Mouse (Mus musculus): ENCODE data around the gene Snw1. TPM values are rescaled to one million over a fixed set of nuclear protein-coding genes. Genes with fewer than 3 reads are reported as not detected.

Gene Snw1
- total RNA-seq, 1 experiment from 2014 or later, result 212 TPM

DNA sequence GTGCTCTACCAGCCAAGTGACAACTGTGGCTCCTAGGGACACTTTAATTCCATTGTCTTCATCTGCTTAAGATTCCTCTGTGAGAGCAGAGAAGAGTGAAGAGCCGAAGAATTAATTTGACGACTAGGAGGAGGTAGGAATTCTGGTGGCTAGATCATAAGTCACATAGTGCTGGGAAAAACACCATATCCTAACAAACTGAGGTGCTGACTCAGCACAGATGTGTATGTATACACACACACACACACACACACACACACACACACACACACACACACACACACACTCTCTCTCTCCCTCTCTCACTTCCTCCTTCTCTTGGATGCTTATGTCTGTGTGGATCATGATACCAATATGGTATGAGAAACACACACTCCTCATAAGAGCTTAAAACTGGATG lies 43.8 kb downstream of the Snw1 start:
- no peak for ATAC-seq (replicated peaks in 1 of 2; ENCODE audit: insufficient read depth in 1 of 2, low FRiP score in 2 of 2, low TSS enrichment in 1 of 2, low read depth in 1 of 2, poor library complexity in 2 of 2, severe bottlenecking in 2 of 2)

DNA sequence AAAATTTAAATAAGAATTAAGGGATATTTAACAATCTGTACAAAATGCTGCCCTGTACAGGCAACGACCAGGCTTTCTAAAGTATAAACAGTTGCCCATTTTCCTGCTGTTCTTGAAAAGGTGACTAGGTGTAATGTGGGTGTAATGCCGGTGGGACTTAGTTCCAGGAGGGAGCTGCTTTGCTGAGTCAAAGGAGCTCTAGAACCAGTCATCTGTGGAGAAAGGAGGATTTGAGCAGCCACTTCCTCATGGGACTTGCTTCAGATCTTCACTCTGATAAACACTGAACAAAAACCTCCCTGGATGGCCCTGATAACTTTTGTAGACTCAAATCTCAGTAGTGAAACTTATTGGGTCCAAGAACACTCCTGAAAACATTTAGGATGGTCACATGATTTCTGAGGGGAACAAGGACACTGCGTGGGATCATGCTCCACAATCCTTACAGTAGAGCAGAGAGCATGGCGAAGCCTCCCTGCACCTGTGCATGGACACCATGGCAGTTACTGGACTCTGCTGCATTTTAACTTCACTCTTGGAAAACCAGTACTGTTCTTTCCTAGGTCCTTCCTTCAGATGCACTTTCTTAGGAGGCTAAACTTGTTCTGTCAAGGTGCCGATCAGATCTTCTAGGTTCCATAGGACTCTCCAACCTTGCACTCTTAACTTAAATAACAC lies 45.6 kb downstream of the Snw1 start:
- no peak for ATAC-seq (replicated peaks in 1 of 2; ENCODE audit: insufficient read depth in 1 of 2, low FRiP score in 2 of 2, low TSS enrichment in 1 of 2, low read depth in 1 of 2, poor library complexity in 2 of 2, severe bottlenecking in 2 of 2)

DNA sequence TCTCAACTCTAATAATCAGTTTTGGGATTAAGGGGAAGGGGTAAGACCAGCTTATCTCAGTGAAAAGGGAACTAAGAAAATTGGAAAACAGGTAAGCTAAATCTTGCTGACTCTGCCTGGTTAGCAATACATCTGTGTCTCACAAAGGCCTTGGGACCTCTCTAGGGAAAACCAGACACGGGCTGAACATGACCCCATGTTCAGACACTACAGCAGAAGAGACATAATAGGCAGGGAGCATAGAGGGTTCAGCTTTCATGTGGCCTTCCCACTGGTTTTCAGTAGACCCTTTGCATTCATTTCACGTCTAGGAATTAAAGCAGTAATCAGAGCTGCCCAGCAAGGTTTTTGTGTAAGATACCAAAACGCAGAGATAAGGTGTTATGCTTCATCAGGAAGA lies 47.6 kb downstream of the Snw1 start:
- no peak for ATAC-seq (replicated peaks in 1 of 2; ENCODE audit: insufficient read depth in 1 of 2, low FRiP score in 2 of 2, low TSS enrichment in 1 of 2, low read depth in 1 of 2, poor library complexity in 2 of 2, severe bottlenecking in 2 of 2)

DNA sequence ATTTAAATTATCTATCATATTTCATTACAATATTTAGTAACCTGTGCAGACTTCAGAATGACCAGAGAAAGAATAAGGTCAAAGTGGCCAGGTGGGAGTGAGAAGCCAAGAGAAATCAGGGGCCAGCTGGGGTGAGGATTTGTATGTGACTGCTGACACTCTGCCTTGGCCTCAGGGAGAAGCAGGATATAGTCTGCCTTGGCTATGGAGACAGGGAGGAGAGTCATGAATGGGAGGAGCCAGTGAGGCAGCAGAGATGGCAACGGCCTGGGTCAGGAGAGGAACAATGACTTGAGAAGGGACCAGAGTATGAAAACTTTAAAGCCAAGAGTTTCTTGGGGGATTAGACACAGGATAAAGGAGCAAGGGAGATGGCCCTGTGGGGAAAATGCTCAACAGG lies 48.4 kb downstream of the Snw1 start:
- ATAC-seq (replicated peaks in 1 of 2; ENCODE audit: insufficient read depth in 1 of 2, low FRiP score in 2 of 2, low TSS enrichment in 1 of 2, low read depth in 1 of 2, poor library complexity in 2 of 2, severe bottlenecking in 2 of 2), result no peak

DNA sequence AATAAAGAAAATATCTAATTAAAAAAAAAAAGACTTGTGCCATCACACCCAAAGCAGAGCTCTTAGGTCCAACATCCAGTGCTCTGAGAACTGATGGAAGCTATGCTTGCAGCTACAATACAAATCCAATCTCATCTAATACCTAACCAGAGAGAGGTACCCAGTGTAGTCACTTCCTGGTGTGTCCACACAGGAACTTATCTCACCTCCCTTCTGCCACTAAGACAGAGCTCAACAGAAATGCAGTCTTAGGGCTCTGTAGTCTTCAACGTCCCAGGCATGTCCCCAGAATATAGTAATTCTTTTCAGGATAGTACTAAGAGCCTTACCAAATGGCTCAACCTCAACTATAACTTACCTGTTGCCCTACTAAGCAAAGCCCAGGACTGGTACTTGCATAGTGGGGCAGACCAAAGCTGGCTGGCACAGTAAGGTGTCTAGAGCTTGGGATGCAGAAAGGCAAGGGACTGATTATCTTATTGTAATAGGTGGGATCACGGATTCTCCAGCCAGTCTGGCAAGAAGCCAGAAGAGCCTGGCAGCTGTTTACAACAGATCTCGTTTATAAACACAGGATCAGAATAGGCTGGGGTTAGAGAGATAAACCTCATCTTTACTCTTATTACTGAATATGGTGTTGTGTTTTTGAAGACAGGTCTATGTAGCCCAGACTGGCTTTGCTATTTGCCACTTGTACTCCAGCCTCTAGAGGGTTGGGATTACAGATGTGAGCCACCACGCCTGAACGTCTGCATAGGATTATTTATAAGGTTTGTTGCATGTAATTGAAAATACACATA lies 50.2 kb downstream of the Snw1 start:
- peak in 1 of 2 experiments; percentile 26; a peak in 1 of 4 replicates for ATAC-seq (replicated peaks in 1 of 2; ENCODE audit: insufficient read depth in 1 of 2, low FRiP score in 2 of 2, low TSS enrichment in 1 of 2, low read depth in 1 of 2, poor library complexity in 2 of 2, severe bottlenecking in 2 of 2)

DNA sequence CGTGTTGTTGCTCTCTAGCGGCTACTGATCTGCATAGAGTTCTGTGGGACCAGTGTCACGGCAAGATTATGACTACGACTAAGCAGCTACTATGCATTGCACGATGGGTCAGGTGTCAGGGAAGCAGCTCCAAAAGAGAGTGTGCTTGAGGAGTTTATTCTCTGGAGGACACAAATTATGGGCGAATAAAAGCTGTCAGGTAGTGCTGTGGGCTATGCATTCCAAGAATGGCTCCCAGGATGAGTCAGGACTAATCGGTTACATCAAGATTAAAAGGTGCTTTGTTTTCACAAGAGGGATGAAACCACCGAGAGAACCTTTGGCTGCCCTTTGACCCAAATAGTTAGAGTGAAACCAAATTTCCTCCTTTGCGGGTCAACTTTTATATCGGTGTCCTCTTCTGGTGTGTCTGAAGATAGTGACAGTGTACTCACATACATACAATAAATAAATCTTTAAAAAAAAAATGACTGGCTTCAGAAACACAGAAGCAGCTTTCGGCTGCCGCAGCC lies 52.0 kb downstream of the Snw1 start:
- no peak for ATAC-seq (replicated peaks in 1 of 2; ENCODE audit: insufficient read depth in 1 of 2, low FRiP score in 2 of 2, low TSS enrichment in 1 of 2, low read depth in 1 of 2, poor library complexity in 2 of 2, severe bottlenecking in 2 of 2)

DNA sequence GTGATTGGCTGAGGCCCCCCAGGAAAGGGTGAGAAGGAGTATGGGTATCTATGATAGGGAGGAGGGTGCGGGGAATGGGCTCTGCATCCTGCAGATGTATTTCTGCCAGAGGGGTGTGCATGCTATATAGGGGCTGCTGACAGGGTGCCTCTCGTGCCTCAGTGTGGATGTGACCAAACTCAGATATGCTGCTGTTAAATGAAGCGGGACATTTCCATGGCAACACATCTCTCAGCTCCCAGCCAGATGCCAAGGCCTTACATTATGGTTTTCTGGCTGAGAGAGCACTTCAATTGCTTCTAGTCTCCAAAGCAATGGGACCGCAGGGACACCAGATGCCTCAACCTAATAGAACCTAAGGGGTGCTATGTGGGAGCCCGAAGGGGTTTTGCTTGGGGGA lies 53.2 kb downstream of the Snw1 start:
- ATAC-seq (replicated peaks in 1 of 2; ENCODE audit: insufficient read depth in 1 of 2, low FRiP score in 2 of 2, low TSS enrichment in 1 of 2, low read depth in 1 of 2, poor library complexity in 2 of 2, severe bottlenecking in 2 of 2), result no peak

DNA sequence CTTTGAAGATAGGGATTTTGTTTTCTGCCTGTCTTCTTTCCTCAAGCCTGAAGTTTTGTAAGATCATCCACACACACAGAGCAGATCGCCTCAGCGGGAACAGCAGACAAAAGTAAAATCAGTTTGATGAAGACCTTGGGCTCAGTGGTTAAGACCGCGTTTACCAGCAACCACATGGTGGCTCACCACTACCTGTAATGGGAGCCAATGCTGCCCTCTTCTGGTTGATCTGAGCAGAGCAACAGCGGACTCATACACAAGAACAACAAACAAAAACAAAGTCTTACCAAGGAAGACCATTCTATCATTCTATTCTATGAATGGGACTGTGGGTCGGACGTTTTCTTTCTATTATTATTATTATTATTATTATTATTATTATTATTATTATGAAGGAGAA lies 55.4 kb downstream of the Snw1 start:
- peak; percentile 69 to 77 for ATAC-seq (replicated peaks in 1 of 2; ENCODE audit: insufficient read depth in 1 of 2, low FRiP score in 2 of 2, low TSS enrichment in 1 of 2, low read depth in 1 of 2, poor library complexity in 2 of 2, severe bottlenecking in 2 of 2)

DNA sequence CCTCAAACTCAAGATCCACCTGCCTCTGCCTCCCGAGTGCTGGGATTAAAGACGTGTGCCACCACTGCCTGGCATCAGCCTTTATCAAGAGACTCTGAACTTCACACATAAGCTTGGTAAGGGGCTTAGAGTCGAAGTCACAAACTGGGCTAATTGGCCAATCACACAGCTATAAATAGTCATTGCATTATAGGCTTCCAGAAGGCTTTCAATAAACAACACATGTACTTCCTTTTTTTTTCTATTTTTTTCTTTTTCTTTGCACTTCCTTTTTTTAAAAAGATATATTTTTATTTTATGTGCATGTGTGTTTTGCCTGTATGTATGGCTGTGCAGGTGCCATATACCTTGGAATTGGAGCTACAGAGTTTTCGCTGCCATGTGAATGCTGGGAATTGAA lies 56.7 kb downstream of the Snw1 start:
- peak in 1 of 2 experiments; percentile 23; a peak in 1 of 4 replicates for ATAC-seq (replicated peaks in 1 of 2; ENCODE audit: insufficient read depth in 1 of 2, low FRiP score in 2 of 2, low TSS enrichment in 1 of 2, low read depth in 1 of 2, poor library complexity in 2 of 2, severe bottlenecking in 2 of 2)

DNA sequence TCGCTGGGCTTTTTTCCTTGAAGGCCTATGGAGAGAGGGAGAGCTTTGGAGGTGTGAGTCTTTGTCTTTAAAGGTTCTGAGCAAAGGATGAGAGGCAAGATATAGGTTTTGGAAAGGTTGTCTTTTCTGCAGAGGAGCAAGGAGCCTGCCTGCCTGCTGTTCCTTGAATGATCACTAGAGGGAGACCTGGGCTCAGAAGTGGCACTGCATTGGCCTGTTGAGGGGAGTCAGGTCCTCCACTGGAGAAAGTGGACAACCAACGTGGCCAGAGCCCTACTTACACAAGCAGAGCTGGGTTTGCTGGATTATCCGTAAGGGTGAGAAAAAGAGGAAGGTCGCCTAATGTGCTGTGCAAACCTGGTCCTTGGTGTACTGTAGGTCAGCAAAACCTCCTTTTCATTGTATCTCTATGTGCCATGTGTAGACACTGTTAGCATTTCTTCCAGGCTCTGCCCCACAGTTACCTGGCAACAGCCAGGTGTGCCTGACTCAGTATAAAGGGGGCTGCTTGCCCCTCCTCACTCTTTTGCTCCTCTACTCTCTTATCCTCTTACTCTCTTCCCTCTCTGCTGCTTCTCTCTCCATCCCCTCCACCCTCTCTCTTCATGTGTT lies 58.8 kb downstream of the Snw1 start:
- ATAC-seq (replicated peaks in 1 of 2; ENCODE audit: insufficient read depth in 1 of 2, low FRiP score in 2 of 2, low TSS enrichment in 1 of 2, low read depth in 1 of 2, poor library complexity in 2 of 2, severe bottlenecking in 2 of 2), result peak; percentile 67 to 77

DNA sequence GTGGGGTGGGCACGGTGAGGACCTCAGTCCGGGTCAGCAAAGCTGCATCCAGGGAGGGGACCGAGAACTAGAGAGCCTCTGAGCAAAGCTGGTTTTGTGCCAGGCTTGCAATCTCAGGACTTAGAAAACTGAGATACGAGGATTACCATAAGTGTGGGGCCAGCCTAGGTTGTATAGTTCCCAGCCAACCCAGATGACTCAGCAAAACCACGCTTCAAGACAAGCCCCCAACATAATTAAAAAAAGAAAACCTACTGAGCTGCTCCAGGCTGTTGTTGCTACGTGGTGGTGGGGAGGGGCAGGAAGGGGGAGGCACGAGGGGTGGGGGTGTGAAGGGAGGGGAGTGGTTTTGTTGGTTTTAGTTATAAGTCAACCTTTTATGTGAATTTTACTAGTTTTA lies 61.1 kb downstream of the Snw1 start:
- peak; percentile 9 to 16; a peak in 2 of 4 replicates for ATAC-seq (replicated peaks in 1 of 2; ENCODE audit: insufficient read depth in 1 of 2, low FRiP score in 2 of 2, low TSS enrichment in 1 of 2, low read depth in 1 of 2, poor library complexity in 2 of 2, severe bottlenecking in 2 of 2)

DNA sequence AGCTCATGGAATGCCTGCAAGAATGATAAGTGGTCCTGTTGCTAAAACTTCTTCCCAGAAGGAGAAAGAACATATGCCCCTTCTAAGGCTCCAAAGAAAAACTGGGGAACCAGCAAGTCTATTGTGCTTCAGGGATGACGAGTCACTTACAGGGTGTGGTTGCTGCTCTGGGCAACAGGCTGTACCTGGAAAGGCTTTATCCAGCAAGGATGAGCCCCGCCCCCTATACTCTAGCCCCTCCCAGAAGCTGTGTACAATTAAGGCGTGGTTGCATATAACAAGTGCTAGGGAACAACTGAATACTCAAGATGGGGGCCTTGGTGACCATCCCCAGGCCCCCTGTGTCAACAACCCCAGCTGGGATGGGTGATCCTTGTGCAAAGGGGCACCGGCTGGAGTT lies 63.0 kb downstream of the Snw1 start:
- ATAC-seq (replicated peaks in 1 of 2; ENCODE audit: insufficient read depth in 1 of 2, low FRiP score in 2 of 2, low TSS enrichment in 1 of 2, low read depth in 1 of 2, poor library complexity in 2 of 2, severe bottlenecking in 2 of 2), result no peak

DNA sequence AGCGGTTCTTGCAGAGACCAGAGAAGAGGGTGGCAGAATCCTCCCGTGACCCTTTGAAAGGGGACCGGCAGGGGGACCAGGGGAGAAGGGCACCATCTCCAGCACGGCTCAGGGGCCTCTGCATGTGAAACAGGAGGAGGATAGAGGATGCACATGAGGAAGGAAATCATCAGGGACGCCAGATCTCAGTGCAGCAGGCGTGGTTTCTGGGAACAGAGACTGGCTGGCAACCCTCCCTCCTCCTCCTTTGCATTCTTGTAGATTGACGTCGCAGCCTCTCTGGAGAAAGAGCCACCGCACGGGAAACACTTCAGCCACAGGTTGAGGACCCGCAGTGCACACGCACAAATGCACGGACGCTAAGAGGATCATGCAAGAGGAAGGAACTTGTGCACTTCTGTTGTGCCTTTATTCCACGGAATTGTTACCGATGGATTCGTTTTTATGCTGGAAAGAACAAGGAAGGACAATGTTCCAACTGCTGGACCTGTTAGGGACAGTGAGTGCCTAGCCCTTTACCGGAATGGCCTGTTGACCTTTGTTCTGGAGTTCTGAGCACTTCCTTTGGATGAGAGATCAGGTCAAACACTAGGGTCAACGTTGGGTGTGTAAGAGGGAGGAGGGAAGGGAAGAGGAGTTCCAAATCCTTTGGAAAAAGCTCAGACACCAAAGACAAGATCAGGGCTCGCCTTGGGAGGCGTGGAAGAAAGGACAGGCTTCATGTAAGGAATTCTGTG lies 64.0 kb downstream of the Snw1 start:
- ATAC-seq (replicated peaks in 1 of 2; ENCODE audit: insufficient read depth in 1 of 2, low FRiP score in 2 of 2, low TSS enrichment in 1 of 2, low read depth in 1 of 2, poor library complexity in 2 of 2, severe bottlenecking in 2 of 2), result peak; percentile 84 to 86

DNA sequence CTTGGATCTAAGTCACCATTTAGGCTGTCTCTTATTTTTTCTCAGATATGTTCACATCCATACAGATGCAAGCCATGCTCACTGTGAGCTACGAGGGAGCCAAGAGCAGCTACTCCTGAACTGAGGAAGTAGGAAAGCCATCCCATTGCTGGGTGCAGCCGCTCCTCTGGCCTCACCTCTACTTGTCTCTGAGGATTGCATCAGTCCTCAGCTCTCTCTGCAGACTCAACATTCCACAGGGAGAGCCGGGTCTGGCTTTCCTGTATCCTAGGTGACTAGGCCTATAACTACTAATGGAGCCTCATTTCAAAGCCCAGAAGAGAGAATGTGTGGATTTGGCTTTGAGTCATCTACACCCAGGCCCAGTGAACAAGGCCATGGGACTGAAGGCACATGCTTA lies 66.4 kb downstream of the Snw1 start:
- ATAC-seq (replicated peaks in 1 of 2; ENCODE audit: insufficient read depth in 1 of 2, low FRiP score in 2 of 2, low TSS enrichment in 1 of 2, low read depth in 1 of 2, poor library complexity in 2 of 2, severe bottlenecking in 2 of 2), result no peak

DNA sequence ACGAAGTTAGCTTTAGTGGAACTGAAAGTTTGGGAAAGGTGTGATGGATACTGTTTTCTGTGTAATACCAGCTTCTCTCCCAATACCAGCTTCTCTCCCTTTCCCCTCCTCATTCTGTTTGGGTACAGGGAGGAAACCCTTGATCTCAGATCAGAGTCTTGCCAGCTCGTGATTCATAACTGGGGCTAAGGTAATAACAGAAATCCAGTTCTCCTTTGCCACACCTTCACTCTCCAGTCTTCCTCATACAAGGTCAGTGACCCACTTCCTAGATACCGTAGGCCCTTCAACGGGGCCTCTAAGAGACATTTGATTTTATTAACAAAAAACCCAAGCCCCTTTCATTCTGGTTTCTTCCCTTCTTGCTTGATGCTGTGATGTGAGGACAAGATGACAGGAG lies 66.9 kb downstream of the Snw1 start:
- no peak for ATAC-seq (replicated peaks in 1 of 2; ENCODE audit: insufficient read depth in 1 of 2, low FRiP score in 2 of 2, low TSS enrichment in 1 of 2, low read depth in 1 of 2, poor library complexity in 2 of 2, severe bottlenecking in 2 of 2)

DNA sequence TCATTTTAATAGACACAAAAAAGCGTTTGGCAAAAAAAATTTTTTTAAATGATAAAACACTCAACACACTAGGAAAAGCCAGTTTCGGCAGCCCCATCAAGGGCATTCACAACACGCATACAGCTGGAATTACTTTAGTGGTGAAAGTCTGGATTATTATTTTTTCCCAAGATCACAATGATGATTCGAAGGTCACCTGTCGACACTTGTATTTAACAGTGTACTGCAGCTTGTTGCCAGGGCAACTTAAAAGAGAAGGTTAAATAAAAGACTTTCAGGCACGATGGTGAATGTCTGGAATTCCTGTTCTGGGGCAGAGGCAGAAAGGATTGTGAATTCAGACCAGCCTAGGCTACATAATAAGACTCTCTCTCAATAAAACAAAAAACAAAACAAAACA lies 70.2 kb downstream of the Snw1 start:
- no peak for ATAC-seq (replicated peaks in 1 of 2; ENCODE audit: insufficient read depth in 1 of 2, low FRiP score in 2 of 2, low TSS enrichment in 1 of 2, low read depth in 1 of 2, poor library complexity in 2 of 2, severe bottlenecking in 2 of 2)

DNA sequence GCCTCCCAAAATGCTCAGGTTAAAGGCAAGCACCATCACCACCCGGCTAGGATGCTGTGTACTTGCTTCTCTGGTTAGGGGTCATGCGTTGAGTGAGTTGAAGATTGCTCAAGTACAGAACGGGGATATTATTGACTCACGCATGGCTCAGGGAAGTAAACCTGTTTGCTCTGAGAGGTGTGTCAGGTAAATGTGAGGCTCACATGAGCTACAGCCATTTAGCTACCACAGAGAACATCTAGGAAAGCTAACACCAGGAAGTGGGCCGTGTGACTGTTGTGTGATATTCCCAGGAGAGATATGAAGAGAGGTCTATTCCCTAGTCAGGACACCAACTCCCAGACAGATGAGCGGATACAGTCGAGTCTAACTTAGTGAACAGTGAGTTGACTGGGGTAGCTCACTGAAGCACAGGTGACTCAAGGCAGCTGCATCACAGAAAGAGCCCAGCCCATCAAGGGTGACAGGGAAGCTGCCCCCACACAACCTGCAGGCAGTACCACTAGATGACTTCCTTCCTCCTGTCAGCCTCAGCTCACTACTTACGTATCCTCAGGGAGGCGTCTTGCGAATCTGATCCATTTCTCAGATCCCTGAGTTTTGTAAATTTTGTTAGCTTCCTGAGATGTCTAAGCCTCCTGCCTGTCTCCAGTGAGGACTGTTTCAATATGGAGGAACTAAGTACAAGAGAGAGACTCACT lies 72.8 kb downstream of the Snw1 start:
- peak; percentile 27 to 69; a peak in 1 of 4 replicates for ATAC-seq (replicated peaks in 1 of 2; ENCODE audit: insufficient read depth in 1 of 2, low FRiP score in 2 of 2, low TSS enrichment in 1 of 2, low read depth in 1 of 2, poor library complexity in 2 of 2, severe bottlenecking in 2 of 2)
